Mouse (Mus musculus): ENCODE results near the gene Ufd1.
"Not testable (repeated sequence)": the region's sequence is repeated elsewhere in the genome, so short reads cannot be mapped to it uniquely, and the experiment has no call there.

Ufd1 gene

DNA sequence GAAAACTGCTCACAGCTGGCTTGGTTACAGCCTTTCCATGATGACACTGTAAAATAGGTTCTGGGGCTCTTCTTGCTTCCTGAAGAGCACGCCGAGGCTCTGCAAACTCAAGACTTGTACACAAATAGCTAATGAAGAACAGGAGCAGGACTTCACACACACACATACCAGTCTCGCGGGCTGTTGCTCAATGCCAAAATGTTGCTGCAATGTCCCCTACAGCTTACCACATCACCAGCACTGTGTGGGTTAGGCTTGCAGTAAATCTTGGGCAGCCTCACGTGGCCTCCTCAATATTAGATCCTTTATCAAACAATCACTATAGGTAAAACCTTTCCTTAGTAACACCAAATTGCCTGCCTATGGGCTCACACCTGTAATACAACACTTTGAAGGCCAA lies 2.6 kb upstream of the Ufd1 start:
- DNase-seq (ENCODE audit: low spot score in 2 of 2), result peak in 1 of 2 experiments; percentile 16

GRCm38 (mm10) chr16:18811032-18811431 lies 547 bp upstream of the Ufd1 start:
- DNase-seq (ENCODE audit: low spot score in 2 of 2), result no peak

- no peak for DNase-seq (ENCODE audit: low spot score in 2 of 2)
Observed at GRCm38 (mm10) chr16:18812385-18812910, 869 bp downstream of the Ufd1 start.

DNA sequence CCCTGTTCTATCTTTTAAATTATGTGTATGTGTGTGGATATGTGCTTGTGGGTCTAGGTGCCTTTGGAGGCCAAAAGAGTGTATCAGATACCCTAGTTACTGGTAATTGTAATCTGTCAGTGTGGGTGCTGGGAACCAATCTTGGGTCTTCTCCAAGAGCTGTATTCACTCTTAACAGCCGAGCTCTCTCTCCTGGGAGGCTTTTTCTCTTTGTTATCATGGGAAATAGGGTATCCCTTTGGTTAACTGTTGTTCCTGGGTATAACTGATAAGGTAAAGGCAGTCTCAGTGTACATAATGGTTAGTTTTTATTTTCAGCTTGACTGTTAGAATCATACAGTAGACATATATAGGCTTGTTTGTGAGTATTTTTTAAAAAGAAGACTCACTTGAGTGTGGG lies 10.8 kb downstream of the Ufd1 start:
- no peak for DNase-seq (ENCODE audit: low spot score in 2 of 2)

GRCm38 (mm10) chr16:18822925-18823324 lies 11.3 kb downstream of the Ufd1 start:
- no peak for DNase-seq (ENCODE audit: low spot score in 2 of 2)

GRCm38 (mm10) chr16:18828630-18829029 lies 17.1 kb downstream of the Ufd1 start:
- DNase-seq (ENCODE audit: low spot score in 2 of 2), result no peak

- no peak for DNase-seq (ENCODE audit: low spot score in 2 of 2)
Observed at GRCm38 (mm10) chr16:18829102-18829501, 17.5 kb downstream of the Ufd1 start.

- no peak for DNase-seq (ENCODE audit: low spot score in 2 of 2)
Observed at GRCm38 (mm10) chr16:18833486-18833885, 21.9 kb downstream of the Ufd1 start.

DNA sequence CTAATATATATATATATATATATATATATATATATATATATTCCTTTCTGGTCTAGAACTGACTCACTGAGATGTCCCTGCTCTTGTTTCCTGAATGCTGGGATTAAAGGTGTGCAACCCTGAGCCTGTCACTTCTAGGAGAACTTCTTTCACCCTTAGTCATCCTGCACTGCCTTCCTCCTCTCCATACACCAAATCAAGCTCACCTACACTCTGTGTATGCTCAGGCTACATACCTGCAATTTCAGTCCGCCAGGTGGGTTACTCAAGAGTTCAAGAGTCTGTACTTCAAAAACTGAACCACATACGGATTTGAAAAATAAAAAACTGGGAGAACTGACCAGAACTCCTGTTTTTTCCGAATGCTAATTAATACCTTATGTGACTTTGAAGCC lies 24.5 kb downstream of the Ufd1 start:
- no peak for DNase-seq (ENCODE audit: low spot score in 2 of 2)

GRCm38 (mm10) chr16:18836468-18837208 lies 25.1 kb downstream of the Ufd1 start, which contains the start of the genes 2510002D24Rik and Gm28539:
2510002D24Rik (plus strand) TSS chr16:18836578.
Gm28539 (plus strand) TSS chr16:18836584.
- peak; percentile 93 to 96 for DNase-seq (ENCODE audit: low spot score in 2 of 2)

GRCm38 (mm10) chr16:18838346-18838745 lies 26.8 kb downstream of the Ufd1 start:
- DNase-seq (ENCODE audit: low spot score in 2 of 2), result no peak

GRCm38 (mm10) chr16:18846301-18846820 lies 34.8 kb downstream of the Ufd1 start:
- no peak for DNase-seq (ENCODE audit: low spot score in 2 of 2)

- DNase-seq (ENCODE audit: low spot score in 2 of 2), result not testable (repeated sequence)
Observed at GRCm38 (mm10) chr16:18849521-18850190, 38.1 kb downstream of the Ufd1 start.

- no peak for DNase-seq (ENCODE audit: low spot score in 2 of 2)
Observed at GRCm38 (mm10) chr16:18858551-18858950, 47.0 kb downstream of the Ufd1 start.

- peak in 1 of 2 experiments; percentile 15 for DNase-seq (ENCODE audit: low spot score in 2 of 2)
Observed at GRCm38 (mm10) chr16:18860186-18860585, 48.6 kb downstream of the Ufd1 start.

GRCm38 (mm10) chr16:18870495-18870894 lies 58.9 kb downstream of the Ufd1 start:
- not testable (repeated sequence) for DNase-seq (ENCODE audit: low spot score in 2 of 2)

DNA sequence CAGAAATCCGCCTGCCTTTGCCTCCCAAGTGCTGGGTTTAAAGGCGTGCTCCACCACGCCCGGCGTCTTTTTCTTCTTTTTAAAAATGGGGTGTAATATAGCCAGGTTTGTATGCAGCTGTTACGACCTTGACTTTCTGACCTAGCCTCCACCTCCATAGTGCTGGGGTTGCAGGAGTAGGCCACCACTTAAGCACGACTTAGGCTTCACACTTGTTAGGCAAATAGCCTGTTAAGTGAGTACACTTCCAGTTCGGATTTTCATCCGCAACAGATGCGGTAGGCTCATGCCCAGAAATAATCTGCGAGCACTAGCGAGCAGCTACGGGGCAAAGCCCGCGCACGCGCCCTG lies 64.5 kb downstream of the Ufd1 start:
- no peak for DNase-seq (ENCODE audit: low spot score in 2 of 2)

- DNase-seq (ENCODE audit: low spot score in 2 of 2), result peak; percentile 95
Observed at GRCm38 (mm10) chr16:18876442-18877308, 65.1 kb downstream of the Ufd1 start, which contains the start of the genes Mrpl40 and Hira. Mrpl40 (minus strand) TSS chr16:18876862. Hira (plus strand) TSS chr16:18877037.

GRCm38 (mm10) chr16:18877386-18878090 lies 66.0 kb downstream of the Ufd1 start:
- DNase-seq (ENCODE audit: low spot score in 2 of 2), result peak; percentile 38 to 41

- no peak for DNase-seq (ENCODE audit: low spot score in 2 of 2)
Observed at GRCm38 (mm10) chr16:18878091-18878720, 66.6 kb downstream of the Ufd1 start.
